Mouse (Mus musculus) midbrain, embryonic 16.5 days (tissue): ENCODE measurements around the gene Vmn2r7. TPM values are rescaled to one million over a fixed set of nuclear protein-coding genes. Genes with fewer than 3 reads are reported as not detected.
"Not testable (repeated sequence)": the region's sequence is repeated elsewhere in the genome, so short reads cannot be mapped to it uniquely, and the experiment has no call there.

Experiments used
- ATAC-seq: fragments of 200-750 bp; cut with Nextera tagmentation; 2 replicates; pipeline ENCODE4 v1.8.0; 2017; ENCODE audit warnings: moderate TSS enrichment
- H3K27ac ChIP-seq: fragments of 300-500 bp; sonication (generic); 2 replicates; pipeline ENCODE4 v1.5.1; 2014; ENCODE audit warnings: mild to moderate bottlenecking, low read length, mixed read lengths
- H3K27me3 ChIP-seq: fragments of 300-500 bp; sonication (generic); 2 replicates; pipeline ENCODE4 v1.6.1; 2014; ENCODE audit warnings: low read depth, low read length, mixed read lengths; ENCODE audit not compliant: control insufficient read depth, insufficient read depth
- H3K36me3 ChIP-seq: fragments of 300-500 bp; sonication (generic); 2 replicates; pipeline ENCODE4 v1.6.1; 2014; ENCODE audit warnings: mild to moderate bottlenecking, low read length, moderate library complexity, mixed read lengths; ENCODE audit not compliant: control insufficient read depth, insufficient read depth
- H3K4me1 ChIP-seq: fragments of 300-500 bp; sonication (generic); 2 replicates; pipeline ENCODE4 v1.6.1; 2014; ENCODE audit warnings: mild to moderate bottlenecking, low read length, mixed read lengths; ENCODE audit not compliant: control insufficient read depth, insufficient read depth
- H3K4me2 ChIP-seq: fragments of 300-500 bp; sonication (generic); 2 replicates; pipeline ENCODE4 v1.6.1; 2014; ENCODE audit warnings: mild to moderate bottlenecking, low read length, mixed read lengths
- H3K4me3 ChIP-seq: fragments of 300-500 bp; sonication (generic); 2 replicates; pipeline ENCODE4 v1.5.1; 2014; ENCODE audit warnings: low read depth, mild to moderate bottlenecking, low read length, moderate library complexity, mixed read lengths
- H3K9ac ChIP-seq: fragments of 300-500 bp; sonication (generic); 2 replicates; pipeline ENCODE4 v1.6.1; 2014; ENCODE audit warnings: low read depth, low read length, mixed read lengths
- H3K9me3 ChIP-seq: fragments of 300-500 bp; sonication (generic); replicated peaks from 2 replicates; pipeline ENCODE4 v1.6.1; 2014; ENCODE audit warnings: mild to moderate bottlenecking, low read length, mixed read lengths; ENCODE audit not compliant: control insufficient read depth, poor library complexity, severe bottlenecking
- WGBS: fragments of 180-500 bp; shearing (Covaris S2); extraction: QIAGEN DNeasy Blood & Tissue Kit; methylation state at CpG from one replicate; pipeline ENCODE4 v1.1.7; 2014; 5-methylcytosine and 5-hydroxymethylcytosine counted together
- polyA plus RNA-seq: library from polyadenylated mRNA; unstranded; fragments of >200 nt; fragmentation: Nextera tagmentation; extraction: Ambion mirVana; gene quantifications from 2 replicates; pipeline ENCODE4 v1.2.1, GENCODE M21; 2015

The Vmn2r7 gene
- polyA plus RNA-seq, 1 experiment from 2014 or later: not detected

GRCm38 (mm10) chr3:64782901-64783300 is 61.7 kb downstream of the Vmn2r7 start:
- ATAC-seq: no peak
- WGBS: 100% methylated on average over 1 of the region's 1 CpGs
- H3K4me2 ChIP-seq: no peak overlapping the region
- H3K4me3 ChIP-seq: no peak overlapping the region
- no peaks in the 10 kb centered on the region for H3K27me3 ChIP-seq
- no peak overlapping the region for H3K27ac ChIP-seq
- no peaks in the 10 kb centered on the region for H3K9me3 ChIP-seq
- H3K36me3 ChIP-seq: no peaks in the 10 kb centered on the region
- no peaks in the 10 kb centered on the region for H3K4me1 ChIP-seq
- H3K9ac ChIP-seq: no peak overlapping the region

- 68% methylated on average over 1 of the region's 1 CpGs for WGBS
- H3K4me3 ChIP-seq: no peak overlapping the region
- no peak for ATAC-seq
Observed at GRCm38 (mm10) chr3:64772132-64772531, 72.4 kb downstream of the Vmn2r7 start.

GRCm38 (mm10) chr3:64756145-64756544 is 88.4 kb downstream of the Vmn2r7 start:
- Histone ChIP-seq H3K27me3 (no peaks in the 10 kb centered on the region), H3K36me3 (no peaks in the 10 kb centered on the region), H3K9me3 (0 out of 2 replicates have a peak, but pooled peaks cover 3% of the 10 kb centered on the region), H3K27ac (no peak overlapping the region), H3K4me3 (no peak overlapping the region), H3K4me1 (no peaks in the 10 kb centered on the region), H3K9ac (no peak overlapping the region), H3K4me2 (no peak overlapping the region)
- ATAC-seq: no peak
- 86% methylated on average over 2 of the region's 2 CpGs for WGBS

More at GRCm38 (mm10) chr3:64772132-64772531, 72.4 kb downstream of the Vmn2r7 start:
- no peak overlapping the region for H3K9ac ChIP-seq
- no peaks in the 10 kb centered on the region for H3K36me3 ChIP-seq
- H3K9me3 ChIP-seq: no peaks in the 10 kb centered on the region
- H3K27me3 ChIP-seq: no peaks in the 10 kb centered on the region
- no peak overlapping the region for H3K27ac ChIP-seq
- no peak overlapping the region for H3K4me2 ChIP-seq
- no peaks in the 10 kb centered on the region for H3K4me1 ChIP-seq

- not testable (repeated sequence) for H3K4me1 ChIP-seq, ATAC-seq, H3K36me3 ChIP-seq, H3K4me2 ChIP-seq, H3K9ac ChIP-seq, H3K27me3 ChIP-seq, H3K27ac ChIP-seq, H3K4me3 ChIP-seq, H3K9me3 ChIP-seq
- 72% methylated on average over 3 of the region's 3 CpGs for WGBS
Observed at GRCm38 (mm10) chr3:64727187-64727970, 117.2 kb downstream of the Vmn2r7 start.

GRCm38 (mm10) chr3:64725736-64726135 is 118.8 kb downstream of the Vmn2r7 start:
- H3K4me3 ChIP-seq, H3K4me1 ChIP-seq, H3K36me3 ChIP-seq, H3K27ac ChIP-seq, H3K4me2 ChIP-seq, H3K27me3 ChIP-seq, H3K9ac ChIP-seq, ATAC-seq, H3K9me3 ChIP-seq: not testable (repeated sequence)
- WGBS: 94% methylated on average over 1 of the region's 1 CpGs

GRCm38 (mm10) chr3:64676069-64676468 is 168.5 kb downstream of the Vmn2r7 start:
- WGBS: 89% methylated on average over 1 of the region's 1 CpGs
- not testable (repeated sequence) for H3K27ac ChIP-seq, H3K4me2 ChIP-seq, H3K9me3 ChIP-seq, H3K4me3 ChIP-seq, H3K9ac ChIP-seq, H3K27me3 ChIP-seq, ATAC-seq, H3K36me3 ChIP-seq, H3K4me1 ChIP-seq
